Mouse (Mus musculus) myocyte (in vitro differentiated cells): Measurements from ENCODE around the gene Spsb1.

Experiments used
- CEBPB ChIP-seq: IDR thresholded peaks from 2 replicates; pipeline ENCODE4 v1.6.1; 2011; ENCODE audit warnings: mild to moderate bottlenecking, moderate library complexity; ENCODE audit not compliant: poor library complexity, insufficient read depth, severe bottlenecking
- E2F4 ChIP-seq: IDR thresholded peaks from one replicate; pipeline ENCODE4 v1.6.1; 2011; ENCODE audit warnings: mild to moderate bottlenecking, control low read depth, moderate library complexity; ENCODE audit not compliant: insufficient read depth
- MAX ChIP-seq: IDR thresholded peaks from one replicate; pipeline ENCODE4 v1.6.1; 2011; ENCODE audit warnings: low read depth, mild to moderate bottlenecking, control low read depth
- MYOD1 ChIP-seq, 3 experiments: IDR thresholded peaks; one replicate each; pipeline ENCODE4 v1.6.1; 2011; ENCODE audit warnings: control low read depth in 2 of 3, low read depth in 2 of 3, mild to moderate bottlenecking in 2 of 3, moderate library complexity in 1 of 3; ENCODE audit not compliant: insufficient read length in 2 of 3, control insufficient read depth in 1 of 3
- MYOG ChIP-seq, 3 experiments: IDR thresholded peaks; one replicate each; pipeline ENCODE4 v1.6.1; 2011; ENCODE audit warnings: control low read depth in 2 of 3, low read depth in 2 of 3, mild to moderate bottlenecking in 2 of 3; ENCODE audit not compliant: insufficient read length in 2 of 3, control insufficient read depth in 1 of 3, insufficient read depth in 1 of 3
- POLR2A ChIP-seq: IDR thresholded peaks from one replicate; pipeline ENCODE4 v1.6.1; 2011; ENCODE audit warnings: low read depth, mild to moderate bottlenecking, control low read depth, moderate library complexity; ENCODE audit not compliant: insufficient read length
- POLR2AphosphoS2 ChIP-seq: IDR thresholded peaks from one replicate; pipeline ENCODE4 v1.6.1; 2011; ENCODE audit warnings: low read depth, control low read depth; ENCODE audit not compliant: insufficient read length
- REST ChIP-seq: IDR thresholded peaks from one replicate; pipeline ENCODE4 v1.6.1; 2011; ENCODE audit warnings: mild to moderate bottlenecking, control low read depth, moderate library complexity; ENCODE audit not compliant: insufficient read depth, insufficient read length
- SRF ChIP-seq: IDR thresholded peaks from one replicate; pipeline ENCODE4 v1.6.1; 2011; ENCODE audit warnings: low read depth; ENCODE audit not compliant: control insufficient read depth, insufficient read length
- TCF12 ChIP-seq: IDR thresholded peaks from one replicate; pipeline ENCODE4 v1.6.1; 2011; ENCODE audit warnings: mild to moderate bottlenecking, control low read depth; ENCODE audit not compliant: poor library complexity, insufficient read depth, severe bottlenecking
- TCF3 ChIP-seq: IDR thresholded peaks from one replicate; pipeline ENCODE4 v1.6.1; 2011; ENCODE audit warnings: low read depth, control low read depth; ENCODE audit not compliant: insufficient read length
- USF1 ChIP-seq: IDR thresholded peaks from one replicate; pipeline ENCODE4 v1.6.1; 2011; ENCODE audit warnings: low read depth, mild to moderate bottlenecking, control low read depth, moderate library complexity

DNA sequence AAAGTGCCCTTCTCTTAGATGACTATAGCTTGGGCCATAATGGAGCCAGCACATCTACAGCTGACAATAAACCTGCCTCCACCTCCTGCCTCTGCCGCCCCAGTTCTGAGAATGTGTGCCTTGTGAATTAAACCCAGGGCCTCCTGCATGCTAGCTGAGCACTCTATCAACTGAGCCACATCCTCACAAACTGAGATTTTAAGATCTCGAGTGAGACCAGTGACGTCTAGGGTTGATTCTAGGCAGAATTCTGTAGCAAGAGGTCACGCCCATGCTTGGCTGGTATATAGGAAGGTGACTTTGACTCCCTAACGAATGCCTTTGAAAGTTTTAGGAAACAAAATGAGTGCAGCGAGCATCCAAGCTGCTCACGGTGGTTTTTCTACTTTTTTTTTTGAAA is 104.8 kb downstream of the Spsb1 start:
- no peak for TF ChIP-seq POLR2AphosphoS2
- TF ChIP-seq SRF, result no peak
- no peak for TF ChIP-seq MAX
- TF ChIP-seq POLR2A, result no peak
- no peak for TF ChIP-seq MYOG (IDR thresholded peaks at IDR 0.05; ENCODE audit: control insufficient read depth in 1 of 3, insufficient read depth in 1 of 3, insufficient read length in 2 of 3, low read depth in 2 of 3)
- TF ChIP-seq USF1, result no peak
- TF ChIP-seq TCF12, result no peak
- no peak for TF ChIP-seq MYOD1 (IDR thresholded peaks at IDR 0.05; ENCODE audit: control insufficient read depth in 1 of 3, insufficient read length in 2 of 3, low read depth in 2 of 3)
- no peak for TF ChIP-seq CEBPB
- TF ChIP-seq E2F4, result no peak
- TF ChIP-seq TCF3, result no peak
- TF ChIP-seq REST, result no peak
